Mouse (Mus musculus) spleen, adult 2 months (tissue): Measurements from ENCODE around the gene Tmem247.

ENCODE experiments used
- CTCF ChIP-seq: fragments of 200-500 bp; IDR thresholded peaks from 2 replicates; pipeline ENCODE4 v1.5.1; 2011; ENCODE audit warnings: mild to moderate bottlenecking, inconsistent platforms; ENCODE audit not compliant: insufficient read depth, insufficient read length, insufficient replicate concordance; ENCODE audit errors: extremely low read depth
- POLR2A ChIP-seq: fragments of 200-500 bp; IDR thresholded peaks from 2 replicates; pipeline ENCODE4 v1.6.1; 2011; ENCODE audit warnings: low read depth, low read length, inconsistent platforms

- TF ChIP-seq POLR2A: no peak
- no peak for TF ChIP-seq CTCF
Observed at GRCm38 (mm10) chr17:86917048-86917447, at the start of gene Tmem247.
